Mouse (Mus musculus): ENCODE measurements around the gene Hist1h2bg. TPM values are rescaled to one million over a fixed set of nuclear protein-coding genes. Genes with fewer than 3 reads are reported as not detected.
"Not testable (repeated sequence)": the region's sequence is repeated elsewhere in the genome, so short reads cannot be mapped to it uniquely, and the experiment has no call there.

Gene Hist1h2bg
- polyA plus RNA-seq, 1 experiment from 2014 or later, result 8.6 TPM

GRCm38 (mm10) chr13:23530181-23530900, 40.9 kb upstream of the Hist1h2bg start:
- Histone ChIP-seq H3K36me3 (replicated peaks; ENCODE audit: control insufficient read depth, insufficient read depth, low read depth, low read length) (no peaks in the 10 kb centered on the region), H3K9me3 (replicated peaks; ENCODE audit: control insufficient read depth, low read length) (no peaks in the 10 kb centered on the region), H3K27ac (replicated peaks; ENCODE audit: low read depth, low read length) (peak overlapping the region; percentile 97), H3K27me3 (ENCODE audit: control insufficient read depth, insufficient read depth, low read length) (no peaks in the 10 kb centered on the region), H3K4me3 (ENCODE audit: low read depth, low read length) (peak overlapping the region; percentile 56), H3K4me2 (ENCODE audit: low read depth, low read length) (peak overlapping the region; percentile 43), H3K4me1 (ENCODE audit: control insufficient read depth, insufficient read depth, low read length) (no peaks in the 10 kb centered on the region), H3K9ac (replicated peaks; ENCODE audit: low read length) (peak overlapping the region; percentile 92)
- no peak for ATAC-seq (replicated peaks; ENCODE audit: insufficient number of reproducible peaks, low FRiP score, low TSS enrichment, low read depth)
- DNase-seq (ENCODE audit: low spot score), result peak; percentile 74
- under 1% methylated on average over 20 of the region's 20 CpGs for WGBS

GRCm38 (mm10) chr13:23530901-23531875, 40.0 kb upstream of the Hist1h2bg start, which contains the start of gene Hist1h4h:
Hist1h4h (plus strand) TSS chr13:23531050.
- H3K9me3 ChIP-seq (replicated peaks; ENCODE audit: control insufficient read depth, low read length), result no peaks in the 10 kb centered on the region
- H3K4me1 ChIP-seq (ENCODE audit: control insufficient read depth, insufficient read depth, low read length), result no peaks in the 10 kb centered on the region
- peak; percentile 79 for ATAC-seq (replicated peaks; ENCODE audit: insufficient number of reproducible peaks, low FRiP score, low TSS enrichment, low read depth)
- DNase-seq (ENCODE audit: low spot score), result peak; percentile 98
- H3K9ac ChIP-seq (replicated peaks; ENCODE audit: low read length), result peak within 1 kb of the TSS; percentile 92
- H3K4me2 ChIP-seq (ENCODE audit: low read depth, low read length), result peak within 1 kb of the TSS; percentile 55
- H3K27ac ChIP-seq (replicated peaks; ENCODE audit: low read depth, low read length), result peak within 1 kb of the TSS; percentile 97
- H3K36me3 ChIP-seq (replicated peaks; ENCODE audit: control insufficient read depth, insufficient read depth, low read depth, low read length), result no peaks in the 10 kb centered on the region
- WGBS, result under 1% methylated on average over 55 of the region's 70 CpGs
- no peaks in the 10 kb centered on the region for H3K27me3 ChIP-seq (ENCODE audit: control insufficient read depth, insufficient read depth, low read length)
- peak within 1 kb of the TSS; percentile 56 for H3K4me3 ChIP-seq (ENCODE audit: low read depth, low read length)

GRCm38 (mm10) chr13:23532262-23533075, 38.7 kb upstream of the Hist1h2bg start:
- no peaks in the 10 kb centered on the region for H3K27me3 ChIP-seq (ENCODE audit: control insufficient read depth, insufficient read depth, low read length)
- no peak for ATAC-seq (replicated peaks; ENCODE audit: insufficient number of reproducible peaks, low FRiP score, low TSS enrichment, low read depth)
- no peaks in the 10 kb centered on the region for H3K4me1 ChIP-seq (ENCODE audit: control insufficient read depth, insufficient read depth, low read length)
- H3K4me2 ChIP-seq (ENCODE audit: low read depth, low read length), result peak overlapping the region; percentile 55
- no peaks in the 10 kb centered on the region for H3K36me3 ChIP-seq (replicated peaks; ENCODE audit: control insufficient read depth, insufficient read depth, low read depth, low read length)
- H3K9me3 ChIP-seq (replicated peaks; ENCODE audit: control insufficient read depth, low read length), result no peaks in the 10 kb centered on the region
- H3K27ac ChIP-seq (replicated peaks; ENCODE audit: low read depth, low read length), result peak overlapping the region; percentile 97
- WGBS, result 27% methylated on average over 9 of the region's 9 CpGs
- peak; percentile 56 for DNase-seq (ENCODE audit: low spot score)
- peak overlapping the region; percentile 56 for H3K4me3 ChIP-seq (ENCODE audit: low read depth, low read length)
- peak overlapping the region; percentile 92 for H3K9ac ChIP-seq (replicated peaks; ENCODE audit: low read length)

GRCm38 (mm10) chr13:23533560-23534367, 37.4 kb upstream of the Hist1h2bg start, which contains the start of gene Hist1h2af:
Hist1h2af (plus strand) TSS chr13:23533906.
- WGBS, result under 1% methylated on average over 25 of the region's 53 CpGs
- Histone ChIP-seq H3K9ac (replicated peaks; ENCODE audit: low read length) (peak within 1 kb of the TSS; percentile 79), H3K4me3 (ENCODE audit: low read depth, low read length) (peak within 1 kb of the TSS; percentile 56), H3K27ac (replicated peaks; ENCODE audit: low read depth, low read length) (peak within 1 kb of the TSS; percentile 97), H3K4me2 (ENCODE audit: low read depth, low read length) (peak within 1 kb of the TSS; percentile 69)
- H3K4me1 ChIP-seq (ENCODE audit: control insufficient read depth, insufficient read depth, low read length); H3K9me3 ChIP-seq (replicated peaks; ENCODE audit: control insufficient read depth, low read length); H3K27me3 ChIP-seq (ENCODE audit: control insufficient read depth, insufficient read depth, low read length); H3K36me3 ChIP-seq (replicated peaks; ENCODE audit: control insufficient read depth, insufficient read depth, low read depth, low read length): not testable (repeated sequence)
- ATAC-seq (replicated peaks; ENCODE audit: insufficient number of reproducible peaks, low FRiP score, low TSS enrichment, low read depth), result peak; percentile 58
- peak; percentile 94 for DNase-seq (ENCODE audit: low spot score)

- Histone ChIP-seq H3K9me3 (replicated peaks; ENCODE audit: control insufficient read depth, low read length) (no peaks in the 10 kb centered on the region), H3K36me3 (replicated peaks; ENCODE audit: control insufficient read depth, insufficient read depth, low read depth, low read length) (no peaks in the 10 kb centered on the region), H3K27me3 (ENCODE audit: control insufficient read depth, insufficient read depth, low read length) (no peaks in the 10 kb centered on the region), H3K4me1 (ENCODE audit: control insufficient read depth, insufficient read depth, low read length) (no peaks in the 10 kb centered on the region), H3K4me2 (ENCODE audit: low read depth, low read length) (peak overlapping the region; percentile 69), H3K4me3 (ENCODE audit: low read depth, low read length) (peak overlapping the region; percentile 56), H3K9ac (replicated peaks; ENCODE audit: low read length) (peak overlapping the region; percentile 79), H3K27ac (replicated peaks; ENCODE audit: low read depth, low read length) (peak overlapping the region; percentile 97)
- DNase-seq (ENCODE audit: low spot score), result peak; percentile 77
- ATAC-seq (replicated peaks; ENCODE audit: insufficient number of reproducible peaks, low FRiP score, low TSS enrichment, low read depth), result 0 out of 2 replicates have a peak, but pooled peaks have one; percentile 0
- WGBS, result under 1% methylated on average over 15 of the region's 15 CpGs
These were observed 36.6 kb upstream of the Hist1h2bg start for GRCm38 (mm10) chr13:23534368-23535131.

- WGBS, result 0% methylated on average over 42 of the region's 62 CpGs
These were observed 35.8 kb upstream of the Hist1h2bg start, which contains the start of gene Hist1h3g for GRCm38 (mm10) chr13:23535137-23536075. Hist1h3g (plus strand) TSS chr13:23535422.

More at GRCm38 (mm10) chr13:23535137-23536075, 35.8 kb upstream of the Hist1h2bg start, which contains the start of gene Hist1h3g:
- Histone ChIP-seq H3K4me2 (ENCODE audit: low read depth, low read length) (peak within 1 kb of the TSS; percentile 69), H3K4me3 (ENCODE audit: low read depth, low read length) (peak within 1 kb of the TSS; percentile 56), H3K9ac (replicated peaks; ENCODE audit: low read length) (peak within 1 kb of the TSS; percentile 79), H3K27ac (replicated peaks; ENCODE audit: low read depth, low read length) (peak within 1 kb of the TSS; percentile 97)
- not testable (repeated sequence) for H3K9me3 ChIP-seq (replicated peaks; ENCODE audit: control insufficient read depth, low read length); H3K27me3 ChIP-seq (ENCODE audit: control insufficient read depth, insufficient read depth, low read length); H3K4me1 ChIP-seq (ENCODE audit: control insufficient read depth, insufficient read depth, low read length); H3K36me3 ChIP-seq (replicated peaks; ENCODE audit: control insufficient read depth, insufficient read depth, low read depth, low read length)
- DNase-seq (ENCODE audit: low spot score) (peak; percentile 96), ATAC-seq (replicated peaks; ENCODE audit: insufficient number of reproducible peaks, low FRiP score, low TSS enrichment, low read depth) (peak; percentile 92)

All from embryonic facial prominence, embryonic 11.5 days (tissue).